Mouse (Mus musculus): ENCODE measurements around the gene Pa2g4.
A peak's percentile ranks its signal among the peaks of the same experiment; 100 is the strongest.

GRCm38 (mm10) chr10:128584386-128584785, 18.6 kb upstream of the Pa2g4 start:
- TF ChIP-seq POLR2A (IDR thresholded peaks at IDR 0.05; ENCODE audit: insufficient read depth, low read length): peak; percentile 39
- no peak for TF ChIP-seq CTCF (IDR thresholded peaks at IDR 0.05; ENCODE audit: low read depth, low read length)
- 0 out of 2 replicates have a peak, but pooled peaks have one; percentile 65 for TF ChIP-seq EP300 (IDR thresholded peaks at IDR 0.05; ENCODE audit: insufficient read depth, low read depth, low read length)
